Mouse (Mus musculus) kidney, adult 2 months (tissue): ENCODE measurements around the gene Ash1l. TPM values are rescaled to one million over a fixed set of nuclear protein-coding genes. Genes with fewer than 3 reads are reported as not detected.

Experiments used
- DNase-seq: peaks from one replicate; pipeline ENCODE4 v3.0.0; 2021
- H3K27ac ChIP-seq: fragments of 200-500 bp; 2 replicates; pipeline ENCODE4 v1.5.1; 2012; ENCODE audit warnings: low read depth, low read length, control low read depth, inconsistent platforms; ENCODE audit not compliant: insufficient read depth
- H3K27me3 ChIP-seq: fragments of 200-500 bp; replicated peaks from 2 replicates; pipeline ENCODE4 v1.6.1; 2012; ENCODE audit warnings: mild to moderate bottlenecking, moderate library complexity, low read length, inconsistent platforms; ENCODE audit not compliant: control insufficient read depth, insufficient read depth
- H3K36me3 ChIP-seq: fragments of 200-500 bp; 2 replicates; pipeline ENCODE4 v1.6.1; 2012; ENCODE audit warnings: mild to moderate bottlenecking, moderate library complexity, low read length, inconsistent platforms; ENCODE audit not compliant: control insufficient read depth, insufficient read depth
- H3K4me1 ChIP-seq: fragments of 200-500 bp; 2 replicates; pipeline ENCODE4 v1.6.1; 2011; ENCODE audit warnings: low read length; ENCODE audit not compliant: control insufficient read depth, insufficient read depth
- H3K4me3 ChIP-seq: fragments of 200-500 bp; 2 replicates; pipeline ENCODE4 v1.5.1; 2011; ENCODE audit warnings: mild to moderate bottlenecking, low read depth, low read length, control low read depth; ENCODE audit not compliant: insufficient read depth
- CTCF ChIP-seq: fragments of 200-500 bp; conservative IDR thresholded peaks from 2 replicates; pipeline ENCODE4 v1.5.1; 2011; ENCODE audit warnings: low read depth, mild to moderate bottlenecking, control low read depth, low read length, moderate library complexity, mixed read lengths; ENCODE audit not compliant: insufficient read depth, insufficient read length
- POLR2A ChIP-seq: fragments of 200-500 bp; IDR thresholded peaks from one replicate; pipeline ENCODE4 v1.6.1; 2011; ENCODE audit warnings: low read depth, low read length, control low read depth
- WGBS: fragments of 180-500 bp; shearing (Covaris S2); methylation state at CpG from one replicate; pipeline ENCODE4 v1.1.7; 2018; 5-methylcytosine and 5-hydroxymethylcytosine counted together
- polyA plus RNA-seq: library from polyadenylated mRNA; depleted of rRNA; stranded (reverse); fragments of >200 nt; gene quantifications from 2 replicates; pipeline ENCODE4 v1.2.3, GENCODE M21; 2012

Ash1l gene
- polyA plus RNA-seq, 1 experiment: 8.9 TPM

DNA sequence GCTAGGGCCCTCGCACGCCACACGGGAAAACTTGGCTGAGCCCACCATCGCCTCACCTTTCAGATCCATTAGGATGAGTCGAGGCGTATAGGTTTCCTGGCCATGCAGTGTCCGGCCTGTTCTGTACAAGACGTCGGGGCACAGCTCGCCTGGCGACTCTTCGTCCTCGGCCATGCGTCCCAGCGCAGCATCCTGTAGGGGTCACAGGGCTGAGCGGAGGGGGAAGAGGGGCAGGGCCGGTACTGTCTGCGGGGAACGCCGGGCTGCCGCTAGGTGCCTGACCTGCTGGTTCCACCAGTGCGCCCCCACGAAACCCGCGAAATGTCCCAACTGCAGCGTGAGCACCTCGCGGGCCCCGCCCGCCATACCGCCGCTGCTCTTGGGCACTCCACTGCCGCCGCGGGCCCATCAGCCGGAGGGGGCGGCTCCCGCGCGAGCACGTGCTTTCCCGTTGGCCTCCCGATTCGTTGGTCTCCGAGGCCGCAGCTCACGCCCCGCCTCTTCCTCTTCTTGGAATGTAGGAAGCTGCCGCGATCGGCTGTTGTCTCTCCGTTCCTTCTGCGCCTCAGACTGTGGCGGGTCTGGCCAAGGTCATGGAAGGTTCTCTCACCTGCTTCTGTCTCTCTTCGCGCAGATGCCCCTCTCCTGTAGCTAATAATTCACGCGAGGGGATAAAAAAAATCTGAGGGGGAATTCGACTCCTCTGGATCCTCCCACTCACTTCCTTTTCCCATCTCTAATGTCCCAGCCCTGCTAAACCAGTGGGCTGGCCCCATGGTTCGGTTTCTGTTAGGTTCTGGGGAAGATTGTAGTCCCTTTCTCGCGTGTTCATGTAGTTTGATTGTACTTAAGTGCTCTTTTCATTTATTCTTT, 36.7 kb upstream of the Ash1l start, which contains the start of gene Msto1:
Gene Msto1, minus strand, starts transcription at position 489 of the 873 bp plus-strand sequence.
- peaks cover 2% of the 10 kb centered on the region; the same call in 1 of the 2 replicates for H3K36me3 ChIP-seq
- peaks cover 3% of the 10 kb centered on the region; the same call in 1 of the 2 replicates for H3K4me1 ChIP-seq
- DNase-seq: peak; percentile 97
- H3K27me3 ChIP-seq: no peaks in the 10 kb centered on the region
- peak within 1 kb of the TSS; percentile 98 for H3K27ac ChIP-seq
- no peak for TF ChIP-seq CTCF
- TF ChIP-seq POLR2A: peak; percentile 69
- under 1% methylated on average over 62 of the region's 62 CpGs for WGBS
- peak within 1 kb of the TSS; percentile 76 for H3K4me3 ChIP-seq

DNA sequence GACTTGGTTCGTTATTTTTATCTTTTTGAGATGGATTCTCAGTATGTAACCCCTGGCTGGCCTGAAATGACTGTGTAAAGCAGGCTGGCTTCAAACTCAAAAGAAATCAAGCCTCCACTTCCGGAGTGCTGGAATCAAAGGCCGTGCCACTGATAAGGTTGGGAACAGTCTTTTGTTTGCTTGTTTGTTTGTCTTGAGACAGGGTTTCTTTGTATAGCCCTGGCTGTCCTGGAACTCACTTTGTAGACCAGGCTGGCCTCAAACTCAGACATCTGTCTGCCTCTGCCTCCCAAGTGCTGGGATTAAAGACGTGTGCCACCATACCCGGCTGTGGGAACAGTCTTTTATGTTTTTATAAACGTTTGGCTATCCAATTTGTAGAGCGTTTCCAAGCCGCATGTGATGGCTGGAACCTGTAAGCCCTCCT, 36.0 kb upstream of the Ash1l start:
- TF ChIP-seq POLR2A (no peak), CTCF (no peak)
- peaks cover 3% of the 10 kb centered on the region; the same call in 1 of the 2 replicates for H3K4me1 ChIP-seq
- DNase-seq: no peak
- H3K27ac ChIP-seq: peak overlapping the region; percentile 98
- peak overlapping the region; percentile 76 for H3K4me3 ChIP-seq
- WGBS: 14% methylated on average over 8 of the region's 8 CpGs
- no peaks in the 10 kb centered on the region for H3K27me3 ChIP-seq
- no peaks in the 10 kb centered on the region for H3K36me3 ChIP-seq

DNA sequence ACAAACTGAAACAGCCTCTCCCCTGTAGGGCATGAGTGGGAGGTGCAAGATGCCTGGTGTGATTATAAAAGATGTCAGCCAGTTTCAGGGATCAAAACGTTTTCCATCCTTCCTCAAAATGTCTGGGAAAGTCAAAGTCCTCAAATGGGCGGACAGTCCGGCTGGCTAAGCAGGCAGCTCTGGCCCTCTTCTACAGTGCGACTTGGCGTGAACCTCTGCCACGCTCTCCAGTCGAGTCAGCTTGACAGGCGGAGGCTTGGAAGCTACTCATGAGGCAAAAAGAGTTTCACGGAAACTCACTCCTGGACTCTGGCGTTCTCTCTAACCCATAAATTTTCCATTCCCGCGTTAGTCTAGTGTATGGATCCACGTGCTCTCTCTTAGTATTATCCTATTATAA, 31.4 kb upstream of the Ash1l start:
- Histone ChIP-seq H3K4me3 (no peak overlapping the region), H3K36me3 (no peaks in the 10 kb centered on the region), H3K27ac (no peak overlapping the region), H3K4me1 (peaks cover 3% of the 10 kb centered on the region; the same call in 1 of the 2 replicates), H3K27me3 (no peaks in the 10 kb centered on the region)
- no peak for TF ChIP-seq POLR2A
- no peak for TF ChIP-seq CTCF
- peak; percentile 57 for DNase-seq
- 36% methylated on average over 13 of the region's 13 CpGs for WGBS

DNA sequence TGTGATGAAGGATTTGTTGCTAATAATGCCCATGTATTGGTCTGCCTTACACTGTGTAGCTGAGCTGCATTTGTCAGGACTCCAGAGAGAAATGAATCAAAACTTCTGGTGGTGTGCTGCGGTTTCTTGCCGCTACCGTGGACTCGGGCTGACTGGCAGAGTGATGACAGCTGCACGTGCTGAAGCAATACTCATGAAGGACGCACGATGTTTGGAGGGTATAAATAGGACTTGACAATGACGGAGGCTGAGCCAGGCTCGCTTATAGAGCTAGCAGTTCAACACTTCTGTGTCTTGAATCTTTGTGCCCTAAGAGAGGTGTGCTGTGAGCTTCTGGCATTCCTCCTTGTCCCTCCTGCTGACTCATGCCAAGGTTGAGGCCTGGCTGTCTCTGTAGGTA, 29.0 kb upstream of the Ash1l start:
- Histone ChIP-seq H3K36me3 (no peaks in the 10 kb centered on the region), H3K4me3 (no peak overlapping the region), H3K27me3 (no peaks in the 10 kb centered on the region), H3K4me1 (peaks cover 3% of the 10 kb centered on the region; the same call in 1 of the 2 replicates), H3K27ac (no peak overlapping the region)
- TF ChIP-seq POLR2A: no peak
- no peak for DNase-seq
- WGBS: 96% methylated on average over 9 of the region's 9 CpGs

DNA sequence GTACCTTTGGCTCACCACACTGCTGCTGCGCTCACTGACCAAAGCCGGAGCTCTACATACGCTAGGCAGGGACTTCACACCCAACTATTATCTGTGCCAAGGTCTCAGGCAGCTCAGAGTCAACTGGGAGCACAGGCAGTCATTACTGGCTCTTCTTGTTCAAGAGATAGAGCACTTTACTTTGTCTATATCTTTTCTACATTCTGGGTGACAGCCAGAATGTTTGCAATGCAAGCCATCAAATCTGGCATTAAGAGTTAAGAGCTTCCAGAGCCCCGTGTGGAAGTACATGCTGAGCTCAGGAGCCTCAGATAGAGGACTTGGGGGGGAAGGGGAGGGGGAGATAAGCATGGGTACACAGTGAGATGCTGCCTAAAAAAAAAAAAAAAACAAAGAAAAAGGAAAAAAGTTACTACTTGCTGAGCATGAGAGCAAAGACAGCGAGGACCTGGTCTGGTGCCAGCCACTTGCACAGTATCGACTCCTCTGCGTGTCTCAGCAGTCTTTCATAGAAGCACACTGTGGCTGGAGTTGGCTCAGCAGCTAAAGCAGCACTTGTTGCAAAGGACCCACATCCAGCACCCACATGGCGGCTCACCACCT, 26.3 kb upstream of the Ash1l start:
- Histone ChIP-seq H3K36me3 (no peaks in the 10 kb centered on the region), H3K4me1 (no peaks in the 10 kb centered on the region), H3K4me3 (no peak overlapping the region), H3K27ac (no peak overlapping the region), H3K27me3 (no peaks in the 10 kb centered on the region)
- WGBS: 83% methylated on average over 8 of the region's 8 CpGs
- TF ChIP-seq CTCF: no peak
- no peak for DNase-seq

DNA sequence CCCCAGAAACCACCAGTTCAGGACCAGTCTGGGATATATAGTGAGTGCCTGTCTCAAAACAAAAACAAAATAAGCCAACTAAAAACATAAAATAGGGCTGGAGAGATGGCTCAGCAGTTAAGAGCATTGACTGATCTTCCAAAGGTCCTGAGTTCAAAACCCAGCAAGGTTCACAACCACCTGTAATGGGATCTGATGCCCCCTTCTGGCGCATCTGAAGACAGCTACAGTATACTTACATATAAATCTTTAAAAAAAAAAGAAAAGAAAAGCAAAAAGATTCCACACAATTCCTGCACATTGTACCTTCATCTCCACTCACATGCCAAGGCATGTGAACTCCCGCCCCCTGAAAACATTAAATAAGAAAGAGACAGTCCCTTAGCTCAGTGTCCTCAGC, 24.8 kb upstream of the Ash1l start:
- Histone ChIP-seq H3K27ac (no peak overlapping the region), H3K36me3 (no peaks in the 10 kb centered on the region), H3K4me1 (no peaks in the 10 kb centered on the region), H3K27me3 (no peaks in the 10 kb centered on the region), H3K4me3 (no peak overlapping the region)
- 87% methylated on average over 2 of the region's 2 CpGs for WGBS
- DNase-seq: no peak
- no peak for TF ChIP-seq POLR2A
- no peak for TF ChIP-seq CTCF

DNA sequence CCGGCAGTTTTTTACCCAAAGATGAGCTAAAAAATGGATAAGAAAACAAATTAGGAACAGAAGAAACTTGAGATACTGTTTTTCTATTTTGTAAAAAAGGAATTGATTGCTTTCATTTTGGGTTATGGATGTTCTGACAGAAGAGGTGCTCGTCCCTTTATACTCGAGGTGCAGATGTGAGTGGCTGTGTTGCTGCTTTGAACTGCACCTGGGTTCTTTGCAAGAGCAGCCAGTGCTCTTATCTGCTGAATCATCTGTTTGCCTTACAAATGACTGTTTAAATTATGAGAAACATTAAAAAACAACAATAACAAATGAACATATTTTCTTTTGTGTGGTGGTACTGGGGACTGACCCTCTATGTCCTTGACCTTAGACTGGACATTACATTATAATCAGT, 20.9 kb upstream of the Ash1l start:
- peaks cover 1% of the 10 kb centered on the region; the same call in 1 of the 2 replicates for H3K36me3 ChIP-seq
- no peaks in the 10 kb centered on the region for H3K4me1 ChIP-seq
- no peak overlapping the region for H3K4me3 ChIP-seq
- H3K27ac ChIP-seq: no peak overlapping the region
- H3K27me3 ChIP-seq: no peaks in the 10 kb centered on the region
- WGBS: 74% methylated on average over 3 of the region's 3 CpGs
- TF ChIP-seq POLR2A: no peak
- no peak for TF ChIP-seq CTCF
- DNase-seq: no peak
